Mouse (Mus musculus) thymus, postnatal 25 days (tissue): ENCODE data around the gene Olfr1157.

Experiments used
- DNase-seq: peaks from one replicate; pipeline ENCODE4 v3.0.0; 2022

Olfr1157 gene

DNA sequence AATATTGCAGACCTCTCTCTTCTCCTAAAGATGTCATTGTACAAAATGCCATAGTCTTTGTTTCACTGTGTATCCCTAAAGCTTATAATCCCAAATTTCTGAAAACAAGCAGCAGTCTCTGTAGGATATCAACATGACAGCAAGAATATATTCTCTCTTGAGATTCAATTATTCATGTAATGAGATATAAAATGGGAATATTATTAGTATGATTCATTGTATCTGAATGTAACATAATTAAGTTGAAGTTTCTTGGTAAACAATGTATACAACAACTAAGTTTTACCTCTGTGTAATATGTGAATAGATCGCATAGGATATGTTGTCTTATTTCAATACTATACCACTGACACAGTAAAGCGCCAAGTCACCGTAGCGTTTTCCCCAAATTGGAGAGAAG, at the start of gene Olfr1157:
Gene Olfr1157 (minus strand): TSS at position 101 of the 400 bp plus-strand sequence.
- DNase-seq: no peak

DNA sequence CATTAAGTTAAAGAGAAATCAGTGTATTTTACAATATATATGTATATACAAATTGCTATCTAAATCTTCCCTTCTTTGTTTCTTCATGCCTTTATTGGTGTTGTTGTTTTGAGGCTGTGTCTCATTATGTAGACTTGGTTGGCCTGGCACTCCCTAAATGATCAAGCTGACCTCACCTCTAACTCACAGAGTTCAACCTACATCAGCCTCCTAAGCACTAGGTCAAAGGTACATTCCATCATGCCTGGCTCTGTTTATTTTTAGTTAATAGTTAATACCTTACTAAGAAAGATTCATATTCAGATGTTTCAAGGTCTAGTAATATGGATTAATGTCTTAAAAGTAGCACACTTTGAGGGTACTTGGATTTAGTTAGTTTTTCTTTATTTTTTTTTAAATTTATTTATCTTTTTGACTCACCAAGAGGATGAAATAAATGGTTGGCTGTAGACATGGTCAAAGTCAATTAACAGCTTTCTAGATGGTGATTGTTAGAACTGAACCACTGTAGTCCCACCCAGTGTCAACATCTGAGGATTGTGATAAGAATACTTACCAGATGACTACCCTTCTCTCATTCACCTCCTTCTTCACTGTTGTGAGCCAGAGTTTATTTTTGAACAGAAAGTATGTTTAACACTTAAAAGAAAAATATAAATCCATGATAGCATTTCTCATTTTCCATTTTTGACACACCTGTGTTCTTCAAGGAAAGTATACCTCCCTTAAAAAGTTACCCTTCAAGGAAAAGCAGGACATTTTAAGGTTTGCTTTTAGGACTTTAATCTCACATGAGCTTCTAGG, 39.6 kb upstream of the Olfr1157 start, which contains the start of gene Olfr1160:
Gene Olfr1160 (minus strand): TSS at position 754 of the 804 bp plus-strand sequence.
- DNase-seq: no peak

DNA sequence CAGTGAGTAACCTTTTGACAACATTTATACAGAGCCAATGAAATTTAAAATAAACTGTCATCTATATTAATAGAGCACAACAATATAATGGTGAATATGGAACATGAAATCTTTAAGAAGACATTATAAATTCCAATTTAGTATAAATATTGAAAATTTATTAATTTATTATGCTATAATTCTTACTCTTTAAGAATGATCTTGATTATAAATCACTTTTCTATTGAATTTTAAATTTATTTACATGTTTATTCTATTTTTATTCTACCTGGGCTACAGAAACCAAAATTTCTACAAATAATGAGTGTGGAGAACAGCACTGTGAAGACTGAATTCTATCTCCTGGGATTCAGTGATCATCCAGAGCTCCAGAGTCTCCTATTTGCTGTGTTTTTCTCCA, 21.7 kb upstream of the Olfr1157 start, which contains the start of gene Olfr1158:
Gene Olfr1158 (plus strand): TSS at position 301 of the 400 bp plus-strand sequence.
- DNase-seq: no peak

DNA sequence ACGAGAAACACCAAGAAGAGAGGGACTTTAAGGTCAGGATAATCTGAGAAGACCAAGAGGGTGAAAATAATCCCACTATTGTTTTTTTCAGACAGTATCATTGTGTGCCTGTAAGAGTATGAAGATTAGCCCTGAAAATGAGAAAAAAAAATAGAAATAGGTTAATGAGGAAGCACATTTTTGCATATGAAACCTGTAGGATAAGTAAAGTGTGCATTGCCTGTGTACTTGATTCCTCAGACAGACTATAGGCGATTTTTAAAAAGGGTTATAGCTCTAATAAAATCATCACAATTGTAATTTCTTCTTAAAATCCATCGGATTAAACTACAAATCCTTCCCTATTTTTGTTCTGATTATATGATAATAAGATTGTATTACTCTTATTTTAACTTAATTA, 6.5 kb upstream of the Olfr1157 start, which contains the start of gene Olfr74:
Gene Olfr74 (minus strand): TSS at position 101 of the 400 bp plus-strand sequence.
- DNase-seq: no peak

DNA sequence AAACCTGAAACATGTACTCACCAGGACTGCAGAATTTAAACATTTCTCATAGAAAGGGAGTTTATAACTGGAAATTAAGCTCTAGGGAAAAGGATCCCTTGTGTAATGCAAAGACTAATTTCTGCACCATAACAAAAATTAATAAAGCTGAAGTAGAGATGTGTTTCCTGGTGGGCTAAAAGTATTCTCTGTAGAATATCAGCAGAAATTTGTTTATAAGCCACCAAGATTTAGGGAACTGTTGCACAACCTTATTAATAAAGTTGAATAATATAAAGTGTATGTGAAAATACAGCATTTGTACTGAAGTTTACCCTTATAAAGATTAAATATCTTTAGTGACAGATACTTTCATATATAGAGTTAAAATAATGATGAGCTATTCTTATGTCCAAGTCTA, 15.1 kb downstream of the Olfr1157 start, which contains the start of gene Olfr1156:
Gene Olfr1156 (minus strand): TSS at position 101 of the 400 bp plus-strand sequence.
- DNase-seq: no peak

DNA sequence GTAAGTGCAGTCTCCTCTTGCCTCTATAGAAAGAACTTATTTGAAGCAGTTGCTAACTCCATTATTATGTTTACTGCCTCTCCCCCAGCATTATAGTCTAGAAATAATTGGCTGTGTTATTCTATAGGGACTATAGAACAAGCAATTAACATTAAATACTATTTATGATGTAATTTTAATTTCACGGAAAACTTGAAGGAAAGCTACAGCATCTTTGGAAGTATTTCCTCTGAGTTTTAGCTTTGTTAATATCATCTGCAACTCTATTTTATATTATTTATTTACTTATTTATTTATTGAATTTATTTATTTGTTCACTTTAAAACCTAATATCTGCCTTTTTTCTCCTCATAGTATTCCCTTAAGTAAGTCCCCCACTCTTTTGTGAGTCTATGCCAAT, 23.1 kb downstream of the Olfr1157 start, which contains the start of gene Olfr1155:
Gene Olfr1155 (minus strand): TSS at position 101 of the 400 bp plus-strand sequence.
- no peak for DNase-seq
